Mouse (Mus musculus) forebrain, embryonic 11.5 days (tissue): ENCODE measurements at regions not wholly inside any gene's neighbourhood (a gene's known extent, or its start where the extent isn't known, plus 50 kb on each side); places are given as distances from the start of the nearest gene placed in this dataset.
"Not testable (repeated sequence)": the region's sequence is repeated elsewhere in the genome, so short reads cannot be mapped to it uniquely, and the experiment has no call there.

Source experiments
- ATAC-seq: fragments of 200-750 bp; cut with Nextera tagmentation; replicated peaks from 2 replicates; pipeline ENCODE4 v1.8.0; 2017; ENCODE audit warnings: moderate TSS enrichment; ENCODE audit not compliant: low FRiP score
- DNase-seq: peaks from one replicate; pipeline ENCODE4 v3.0.0-alpha.2; 2017; ENCODE audit warnings: low spot score
- H3K27ac ChIP-seq: fragments of 300-500 bp; sonication (generic); 2 replicates; pipeline ENCODE4 v1.5.1; 2014; ENCODE audit warnings: low read depth, low read length
- H3K27me3 ChIP-seq: fragments of 300-500 bp; sonication (generic); 2 replicates; pipeline ENCODE4 v1.6.1; 2014; ENCODE audit warnings: mild to moderate bottlenecking, low read length, mixed read lengths; ENCODE audit not compliant: control insufficient read depth, insufficient read depth
- H3K36me3 ChIP-seq: fragments of 300-500 bp; sonication (generic); 2 replicates; pipeline ENCODE4 v1.6.1; 2014; ENCODE audit warnings: mild to moderate bottlenecking, low read length, moderate library complexity, mixed read lengths; ENCODE audit not compliant: control insufficient read depth, insufficient read depth
- H3K4me1 ChIP-seq: fragments of 300-500 bp; sonication (generic); replicated peaks from 2 replicates; pipeline ENCODE4 v1.6.1; 2014; ENCODE audit warnings: low read length, mixed read lengths; ENCODE audit not compliant: control insufficient read depth, insufficient read depth
- H3K4me2 ChIP-seq: fragments of 300-500 bp; sonication (generic); 2 replicates; pipeline ENCODE4 v1.6.1; 2014; ENCODE audit warnings: low read depth, mild to moderate bottlenecking, low read length, moderate library complexity, mixed read lengths; ENCODE audit not compliant: severe bottlenecking
- H3K4me3 ChIP-seq: fragments of 300-500 bp; sonication (generic); 2 replicates; pipeline ENCODE4 v1.5.1; 2014; ENCODE audit warnings: low read depth, low read length
- H3K9ac ChIP-seq: fragments of 300-500 bp; sonication (generic); 2 replicates; pipeline ENCODE4 v1.6.1; 2014; ENCODE audit warnings: low read length
- H3K9me3 ChIP-seq: fragments of 300-500 bp; sonication (generic); 2 replicates; pipeline ENCODE4 v1.6.1; 2016; ENCODE audit warnings: low read length, mixed read lengths; ENCODE audit not compliant: control insufficient read depth
- WGBS: fragments of 180-500 bp; shearing (Covaris S2); extraction: QIAGEN DNeasy Blood & Tissue Kit; methylation state at CpG from one replicate; pipeline ENCODE4 v1.1.7; 2014; 5-methylcytosine and 5-hydroxymethylcytosine counted together

DNA sequence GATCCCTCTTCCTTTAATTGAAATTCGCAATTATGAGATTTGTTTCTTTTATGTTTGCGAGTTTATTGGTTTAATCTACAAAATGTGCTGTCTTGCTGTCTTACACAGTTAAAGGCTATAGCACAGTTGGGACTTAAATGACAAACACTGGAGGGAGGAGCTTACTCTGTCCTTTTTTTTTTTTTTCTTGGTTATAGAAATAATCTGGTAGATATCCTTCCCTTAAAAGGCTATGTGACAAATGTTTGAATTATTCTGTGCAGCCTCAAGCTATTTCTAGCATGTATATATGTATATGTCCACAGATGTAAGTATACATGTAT is 1243.9 kb upstream of the Nova1 start:
- ATAC-seq, result no peak
- no peak for DNase-seq
- no peaks in the 10 kb centered on the region for H3K36me3 ChIP-seq
- 92% methylated on average over 2 of the region's 2 CpGs for WGBS
- H3K4me2 ChIP-seq, result no peak overlapping the region
- H3K27ac ChIP-seq, result no peak overlapping the region
- H3K9me3 ChIP-seq, result no peaks in the 10 kb centered on the region
- H3K9ac ChIP-seq, result no peak overlapping the region
- no peaks in the 10 kb centered on the region for H3K4me1 ChIP-seq
- H3K4me3 ChIP-seq, result no peak overlapping the region
- no peaks in the 10 kb centered on the region for H3K27me3 ChIP-seq

DNA sequence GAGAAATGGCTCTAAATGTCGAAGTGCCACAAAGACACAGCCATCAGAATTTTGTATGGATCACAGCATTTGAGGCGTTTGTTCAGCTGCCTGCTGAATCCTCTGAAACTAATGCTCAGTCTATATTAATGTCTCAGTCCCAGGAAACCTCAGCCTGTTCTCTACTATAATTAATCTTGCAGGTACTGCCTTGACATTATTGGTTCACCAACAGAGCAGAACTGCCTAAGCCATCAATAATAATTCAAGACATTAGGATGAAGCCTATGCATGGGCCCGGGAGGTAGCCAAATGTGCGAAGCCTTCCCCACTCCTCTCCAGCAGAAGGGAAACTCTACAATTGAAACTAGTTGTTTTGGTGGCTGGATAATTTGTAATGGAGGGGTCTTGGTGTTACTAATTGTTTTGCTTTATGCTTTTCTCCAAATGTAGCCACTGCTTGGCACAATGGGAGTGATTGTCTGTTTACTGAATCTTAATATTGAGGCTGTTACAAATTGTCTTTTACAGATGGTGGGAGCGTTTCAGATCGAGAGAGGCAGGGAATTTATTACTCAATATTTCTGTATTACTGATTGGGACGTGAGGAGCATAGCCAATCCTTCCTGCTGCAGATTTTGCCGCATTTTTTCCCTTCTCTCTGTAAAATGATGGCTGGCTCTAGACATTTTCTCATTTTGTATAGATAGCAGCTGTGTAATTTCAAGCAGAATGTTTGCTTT is 1243.3 kb upstream of the Nova1 start:
- no peaks in the 10 kb centered on the region for H3K9me3 ChIP-seq
- WGBS, result 85% methylated on average over 8 of the region's 8 CpGs
- ATAC-seq (no peak), DNase-seq (no peak)
- no peaks in the 10 kb centered on the region for H3K36me3 ChIP-seq
- H3K4me1 ChIP-seq, result no peaks in the 10 kb centered on the region
- H3K27ac ChIP-seq, result no peak overlapping the region
- no peak overlapping the region for H3K4me2 ChIP-seq
- H3K27me3 ChIP-seq, result no peaks in the 10 kb centered on the region
- H3K9ac ChIP-seq, result no peak overlapping the region
- no peak overlapping the region for H3K4me3 ChIP-seq

DNA sequence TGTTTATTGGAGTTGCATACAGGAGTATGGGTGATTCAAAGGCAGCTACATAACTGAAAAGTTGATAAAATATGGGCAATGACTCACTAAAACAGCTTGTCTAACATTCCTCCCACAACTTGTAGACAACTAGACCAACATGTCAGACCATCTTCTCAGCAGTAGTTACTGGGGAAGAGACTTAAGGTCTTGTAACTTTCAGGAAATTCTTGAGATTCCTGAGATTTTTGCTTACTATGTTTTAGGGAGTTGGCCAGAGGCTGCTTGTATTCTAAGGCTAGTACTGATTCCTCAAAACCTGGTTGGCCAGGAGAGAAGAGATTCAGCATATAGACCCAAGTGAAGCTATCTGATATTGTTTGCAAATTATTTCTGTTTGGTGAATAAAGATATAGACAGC is 1201.7 kb upstream of the Nova1 start:
- Histone ChIP-seq H3K4me3 (no peak overlapping the region), H3K36me3 (no peaks in the 10 kb centered on the region), H3K4me1 (no peaks in the 10 kb centered on the region), H3K9me3 (no peaks in the 10 kb centered on the region), H3K27ac (no peak overlapping the region), H3K4me2 (no peak overlapping the region), H3K9ac (no peak overlapping the region), H3K27me3 (no peaks in the 10 kb centered on the region)
- no peak for DNase-seq
- ATAC-seq, result no peak

DNA sequence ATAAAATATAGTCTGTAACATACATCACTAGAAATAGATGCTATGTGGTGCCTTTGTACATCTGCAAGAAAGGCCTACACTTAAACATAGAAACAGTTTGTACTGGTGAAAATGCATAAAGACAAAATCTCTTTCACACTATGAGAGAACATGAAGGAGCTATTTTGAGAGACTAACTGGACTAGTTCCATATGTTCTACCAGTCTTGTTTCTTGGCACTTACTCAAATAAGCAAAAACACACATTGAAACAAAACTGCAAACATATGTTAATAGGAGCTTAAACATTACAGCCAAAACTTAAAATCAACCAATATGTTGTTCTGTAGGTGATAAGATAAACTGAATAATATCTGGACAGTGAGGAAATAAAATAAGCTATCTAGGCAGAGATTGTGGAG is 1157.1 kb upstream of the Nova1 start:
- no peak overlapping the region for H3K27ac ChIP-seq
- H3K27me3 ChIP-seq, result no peaks in the 10 kb centered on the region
- H3K36me3 ChIP-seq, result no peaks in the 10 kb centered on the region
- ATAC-seq (no peak), DNase-seq (no peak)
- no peak overlapping the region for H3K4me2 ChIP-seq
- H3K9ac ChIP-seq, result no peak overlapping the region
- no peaks in the 10 kb centered on the region for H3K9me3 ChIP-seq
- H3K4me1 ChIP-seq, result no peaks in the 10 kb centered on the region
- no peak overlapping the region for H3K4me3 ChIP-seq

DNA sequence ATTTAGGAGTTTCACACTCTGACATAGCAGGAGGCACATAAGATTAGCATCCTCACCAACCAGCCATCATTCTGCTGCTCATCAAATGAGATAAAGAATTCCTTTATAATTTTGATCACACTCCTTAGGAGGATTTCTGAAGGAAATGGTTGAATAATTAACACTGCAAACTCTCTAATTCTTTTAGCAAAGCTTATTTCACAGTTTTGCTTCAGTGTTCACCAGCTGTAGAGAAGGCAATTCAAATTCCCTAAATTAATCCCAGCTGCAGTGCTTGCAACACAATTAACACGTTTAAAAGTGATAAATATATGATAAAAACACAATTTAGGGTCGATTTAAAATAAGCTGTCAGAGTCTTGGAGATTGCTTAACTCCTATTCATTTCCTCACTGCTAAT is 1150.9 kb upstream of the Nova1 start:
- no peak overlapping the region for H3K9ac ChIP-seq
- no peaks in the 10 kb centered on the region for H3K36me3 ChIP-seq
- no peaks in the 10 kb centered on the region for H3K9me3 ChIP-seq
- WGBS, result 45% methylated on average over 2 of the region's 2 CpGs
- ATAC-seq (no peak), DNase-seq (no peak)
- H3K4me3 ChIP-seq, result no peak overlapping the region
- no peaks in the 10 kb centered on the region for H3K27me3 ChIP-seq
- no peaks in the 10 kb centered on the region for H3K4me1 ChIP-seq
- no peak overlapping the region for H3K4me2 ChIP-seq
- no peak overlapping the region for H3K27ac ChIP-seq

DNA sequence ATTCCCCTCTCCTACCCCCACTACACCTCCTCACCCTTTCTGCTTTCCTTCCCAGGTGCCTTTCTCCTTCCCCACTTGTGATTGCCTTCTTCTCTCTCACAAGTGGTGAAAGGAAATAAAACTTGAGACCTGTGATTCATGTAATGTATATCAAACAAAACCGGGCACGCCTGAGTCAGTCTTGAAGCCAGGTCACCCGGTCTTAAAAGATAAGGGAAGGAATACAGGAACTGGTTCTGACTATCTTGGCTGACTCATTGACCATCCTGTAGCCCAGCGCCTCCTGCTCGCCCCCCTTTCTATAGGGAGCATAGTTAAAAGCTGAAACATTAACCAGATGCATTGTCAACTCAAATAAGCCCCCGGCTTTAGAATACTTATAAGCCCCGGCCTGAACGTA is 1135.6 kb upstream of the Nova1 start:
- ATAC-seq, result no peak
- WGBS, result 87% methylated on average over 8 of the region's 8 CpGs
- no peaks in the 10 kb centered on the region for H3K27me3 ChIP-seq
- no peak overlapping the region for H3K9ac ChIP-seq
- H3K4me3 ChIP-seq, result no peak overlapping the region
- no peak for DNase-seq
- no peaks in the 10 kb centered on the region for H3K36me3 ChIP-seq
- H3K27ac ChIP-seq, result no peak overlapping the region
- no peak overlapping the region for H3K4me2 ChIP-seq
- H3K9me3 ChIP-seq, result no peaks in the 10 kb centered on the region
- no peaks in the 10 kb centered on the region for H3K4me1 ChIP-seq

DNA sequence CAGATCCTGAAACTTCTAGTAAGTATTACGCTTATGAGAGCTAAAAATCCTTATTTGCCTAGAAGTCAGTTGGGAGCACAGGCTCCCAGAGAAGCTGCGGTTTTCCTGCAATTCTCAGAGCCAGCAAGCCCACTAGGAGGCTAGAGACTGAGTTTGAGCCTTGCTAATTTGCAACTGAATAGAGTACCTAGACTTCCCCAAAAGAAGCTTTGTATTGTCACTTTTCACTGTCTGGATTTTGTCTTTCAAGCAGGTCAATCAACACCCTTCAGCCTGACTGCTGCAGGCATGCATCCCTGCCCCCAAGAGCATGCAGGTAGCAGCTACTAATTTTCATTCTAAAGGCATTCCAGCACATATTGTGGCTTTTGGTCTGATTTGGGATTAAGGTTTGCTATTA is 1120.8 kb upstream of the Nova1 start:
- not testable (repeated sequence) for H3K4me3 ChIP-seq, H3K4me1 ChIP-seq, H3K27ac ChIP-seq, H3K36me3 ChIP-seq, H3K9ac ChIP-seq, H3K27me3 ChIP-seq, H3K9me3 ChIP-seq, H3K4me2 ChIP-seq, ATAC-seq, DNase-seq
- 48% methylated on average over 2 of the region's 2 CpGs for WGBS

DNA sequence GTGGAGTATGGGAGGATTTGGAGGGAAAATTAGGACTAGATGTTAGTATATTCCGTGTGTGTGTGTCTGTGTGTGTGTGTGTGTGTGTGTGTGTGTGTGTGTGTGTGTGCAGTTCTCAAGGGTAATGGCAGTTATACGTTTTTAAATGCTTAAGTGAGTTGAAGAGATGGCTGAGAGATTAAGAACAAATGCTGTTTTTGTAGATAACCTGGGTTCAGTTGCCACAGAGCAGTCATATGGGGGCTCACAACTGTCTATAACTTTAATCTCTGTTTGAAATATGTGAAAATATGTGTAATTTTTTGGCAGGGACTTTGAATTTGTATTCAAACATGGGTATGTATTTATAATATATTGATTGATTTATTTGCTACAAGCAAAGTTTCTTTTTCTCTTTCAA is 1108.3 kb upstream of the Nova1 start:
- Histone ChIP-seq H3K4me3 (no peak overlapping the region), H3K4me1 (no peaks in the 10 kb centered on the region), H3K9ac (no peak overlapping the region), H3K9me3 (no peaks in the 10 kb centered on the region), H3K36me3 (no peaks in the 10 kb centered on the region), H3K4me2 (no peak overlapping the region), H3K27ac (no peak overlapping the region), H3K27me3 (no peaks in the 10 kb centered on the region)
- 57% methylated on average over 2 of the region's 2 CpGs for WGBS
- DNase-seq, result no peak
- no peak for ATAC-seq
